Mouse (Mus musculus) CH12.LX (cell line): ENCODE measurements around the gene Ptges3. TPM values are rescaled to one million over a fixed set of nuclear protein-coding genes. Genes with fewer than 3 reads are reported as not detected.

Experiments used
- DNase-seq: peaks from one replicate; pipeline ENCODE4 v3.0.0-alpha.2; 2013; ENCODE audit errors: extremely low read depth
- H3K27ac ChIP-seq: 2 replicates; pipeline ENCODE4 v1.5.1; 2012; ENCODE audit warnings: low read depth, mild to moderate bottlenecking, control low read depth, moderate library complexity; ENCODE audit not compliant: insufficient read depth
- H3K27me3 ChIP-seq: replicated peaks from 2 replicates; pipeline ENCODE3; 2012; ENCODE audit warnings: inconsistent platforms
- H3K36me3 ChIP-seq, 2 experiments: replicated peaks in 1 of 2; 2 replicates each; pipeline versions ENCODE3 to v1.6.1; 2012; ENCODE audit warnings: inconsistent platforms in 1 of 2, low read length in 1 of 2, mild to moderate bottlenecking in 1 of 2, mixed read lengths in 1 of 2, moderate library complexity in 1 of 2; ENCODE audit not compliant: control insufficient read depth in 1 of 2, insufficient read depth in 1 of 2
- H3K4me1 ChIP-seq, 2 experiments: 2 replicates each; pipeline ENCODE4 v1.6.1; 2012; ENCODE audit warnings: inconsistent platforms in 1 of 2, moderate library complexity in 1 of 2; ENCODE audit not compliant: insufficient read depth in 2 of 2, control insufficient read depth in 1 of 2
- H3K4me2 ChIP-seq: 2 replicates; pipeline ENCODE4 v1.6.1; 2012; ENCODE audit warnings: low read depth, mild to moderate bottlenecking, control low read depth; ENCODE audit not compliant: poor library complexity, insufficient read depth, severe bottlenecking
- H3K4me3 ChIP-seq, 3 experiments: fragments of 150-350 bp in 1 of 3; sonication (generic) in 1 of 3; replicated peaks in 1 of 3; 2 replicates each; pipeline versions ENCODE3 to v1.5.1; 2011 to 2012; ENCODE audit warnings: low read depth in 2 of 3, low read length in 2 of 3, mild to moderate bottlenecking in 2 of 3, moderate library complexity in 2 of 3, control low read depth in 1 of 3, improper control_type of control experiment in 1 of 3, inconsistent platforms in 1 of 3, mixed read lengths in 1 of 3; ENCODE audit not compliant: poor library complexity in 1 of 3
- H3K79me2 ChIP-seq: replicated peaks from 2 replicates; pipeline ENCODE4 v1.6.1; 2012; ENCODE audit warnings: mild to moderate bottlenecking, moderate library complexity; ENCODE audit not compliant: control insufficient read depth, poor library complexity, insufficient read depth, severe bottlenecking; ENCODE audit errors: extremely low read depth
- H3K9ac ChIP-seq: 2 replicates; pipeline ENCODE4 v1.6.1; 2012; ENCODE audit warnings: low read depth, mild to moderate bottlenecking, control low read depth, moderate library complexity; ENCODE audit not compliant: insufficient read depth
- H3K9me3 ChIP-seq: replicated peaks from 2 replicates; pipeline ENCODE3; 2012; ENCODE audit warnings: low read length, inconsistent platforms, mixed read lengths
- BHLHE40 ChIP-seq: IDR thresholded peaks from 2 replicates; pipeline ENCODE4 v1.6.1; 2011; ENCODE audit warnings: mild to moderate bottlenecking, low read depth, low read length, improper control_type of control experiment
- CHD1 ChIP-seq: IDR thresholded peaks from 2 replicates; pipeline ENCODE4 v1.6.1; 2012; ENCODE audit warnings: low read depth, low read length, improper control_type of control experiment, inconsistent platforms
- CHD2 ChIP-seq: IDR thresholded peaks from 2 replicates; pipeline ENCODE4 v1.6.1; 2011; ENCODE audit warnings: low read length, improper control_type of control experiment
- CTCF ChIP-seq, 2 experiments: IDR thresholded peaks in 1 of 2; conservative IDR thresholded peaks in 1 of 2; 2 replicates each; pipeline ENCODE4 v1.5.1; 2011 to 2012; ENCODE audit warnings: low read depth in 2 of 2, low read length in 2 of 2, improper control_type of control experiment in 1 of 2, inconsistent platforms in 1 of 2, mild to moderate bottlenecking in 1 of 2, moderate library complexity in 1 of 2
- E2F4 ChIP-seq: IDR thresholded peaks from 2 replicates; pipeline ENCODE4 v1.6.1; 2011; ENCODE audit warnings: low read depth, low read length, improper control_type of control experiment; ENCODE audit not compliant: insufficient replicate concordance
- ELF1 ChIP-seq: IDR thresholded peaks from 2 replicates; pipeline ENCODE4 v1.6.1; 2014; ENCODE audit warnings: low read depth, mild to moderate bottlenecking, inconsistent platforms, low read length, improper control_type of control experiment
- EP300 ChIP-seq: IDR thresholded peaks from 2 replicates; pipeline ENCODE4 v1.6.1; 2011; ENCODE audit warnings: low read length, improper control_type of control experiment
- ETS1 ChIP-seq: conservative IDR thresholded peaks from 2 replicates; pipeline ENCODE4 v1.6.1; 2012; ENCODE audit warnings: low read depth, mild to moderate bottlenecking, inconsistent platforms, low read length, improper control_type of control experiment, moderate library complexity
- GABPA ChIP-seq: IDR thresholded peaks from 2 replicates; pipeline ENCODE4 v1.6.1; 2012; ENCODE audit warnings: low read depth, low read length, improper control_type of control experiment, inconsistent platforms; ENCODE audit not compliant: insufficient replicate concordance
- HCFC1 ChIP-seq: IDR thresholded peaks from 2 replicates; pipeline ENCODE4 v1.6.1; 2012; ENCODE audit warnings: low read depth, mild to moderate bottlenecking, inconsistent platforms, low read length, improper control_type of control experiment
- IRF4 ChIP-seq: IDR thresholded peaks from 2 replicates; pipeline ENCODE4 v1.6.1; 2014; ENCODE audit warnings: low read depth, mild to moderate bottlenecking, inconsistent platforms, low read length, improper control_type of control experiment
- JUN ChIP-seq: IDR thresholded peaks from 2 replicates; pipeline ENCODE4 v1.6.1; 2011; ENCODE audit warnings: low read depth, mild to moderate bottlenecking, low read length, improper control_type of control experiment, moderate library complexity; ENCODE audit not compliant: insufficient read depth
- JUND ChIP-seq: conservative IDR thresholded peaks from 2 replicates; pipeline ENCODE4 v1.6.1; 2011; ENCODE audit warnings: low read depth, low read length, improper control_type of control experiment
- KAT2A ChIP-seq: IDR thresholded peaks from 2 replicates; pipeline ENCODE4 v1.6.1; 2012; ENCODE audit warnings: low read length, improper control_type of control experiment, inconsistent platforms; ENCODE audit not compliant: insufficient replicate concordance
- MAFK ChIP-seq: IDR thresholded peaks from 2 replicates; pipeline ENCODE4 v1.6.1; 2011; ENCODE audit warnings: low read length, improper control_type of control experiment; ENCODE audit not compliant: insufficient replicate concordance
- MAX ChIP-seq: IDR thresholded peaks from 2 replicates; pipeline ENCODE4 v1.6.1; 2011; ENCODE audit warnings: low read length, improper control_type of control experiment
- MAZ ChIP-seq: IDR thresholded peaks from 2 replicates; pipeline ENCODE4 v1.6.1; 2012; ENCODE audit warnings: low read depth, mild to moderate bottlenecking, inconsistent platforms, low read length, improper control_type of control experiment, moderate library complexity
- MEF2A ChIP-seq: IDR thresholded peaks from 2 replicates; pipeline ENCODE4 v1.6.1; 2014; ENCODE audit warnings: low read depth, mild to moderate bottlenecking, inconsistent platforms, low read length, improper control_type of control experiment, borderline replicate concordance
- MXI1 ChIP-seq: IDR thresholded peaks from 2 replicates; pipeline ENCODE4 v1.6.1; 2011; ENCODE audit warnings: mild to moderate bottlenecking, low read depth, low read length, improper control_type of control experiment
- MYC ChIP-seq: IDR thresholded peaks from 2 replicates; pipeline ENCODE4 v1.6.1; 2011; ENCODE audit warnings: low read depth, mild to moderate bottlenecking, improper control_type of control experiment, low read length
- NELFE ChIP-seq: IDR thresholded peaks from 2 replicates; pipeline ENCODE4 v1.6.1; 2011; ENCODE audit warnings: low read depth, low read length, improper control_type of control experiment
- NRF1 ChIP-seq: IDR thresholded peaks from 2 replicates; pipeline ENCODE4 v1.6.1; 2014; ENCODE audit warnings: low read depth, mild to moderate bottlenecking, inconsistent platforms, low read length, improper control_type of control experiment, moderate library complexity
- PAX5 ChIP-seq: IDR thresholded peaks from 2 replicates; pipeline ENCODE4 v1.6.1; 2012; ENCODE audit warnings: low read length, inconsistent platforms, mixed read lengths
- POLR2A ChIP-seq: IDR thresholded peaks from 2 replicates; pipeline ENCODE4 v1.6.1; 2011; ENCODE audit warnings: low read depth, mild to moderate bottlenecking, improper control_type of control experiment, low read length
- POLR2AphosphoS2 ChIP-seq: IDR thresholded peaks from 2 replicates; pipeline ENCODE4 v1.6.1; 2011; ENCODE audit warnings: low read depth, low read length, improper control_type of control experiment
- RAD21 ChIP-seq: IDR thresholded peaks from 2 replicates; pipeline ENCODE4 v1.6.1; 2011; ENCODE audit warnings: low read depth, mild to moderate bottlenecking, low read length, improper control_type of control experiment, moderate library complexity
- RCOR1 ChIP-seq: conservative IDR thresholded peaks from 2 replicates; pipeline ENCODE4 v1.6.1; 2012; ENCODE audit warnings: low read depth, mild to moderate bottlenecking, inconsistent platforms, low read length, improper control_type of control experiment
- SIN3A ChIP-seq: IDR thresholded peaks from 2 replicates; pipeline ENCODE4 v1.6.1; 2012; ENCODE audit warnings: low read length, improper control_type of control experiment, inconsistent platforms
- SMC3 ChIP-seq: IDR thresholded peaks from 2 replicates; pipeline ENCODE4 v1.6.1; 2011; ENCODE audit warnings: low read depth, low read length, improper control_type of control experiment
- TBP ChIP-seq: conservative IDR thresholded peaks from 2 replicates; pipeline ENCODE4 v1.6.1; 2011; ENCODE audit warnings: low read depth, low read length, improper control_type of control experiment
- TCF12 ChIP-seq: IDR thresholded peaks from 2 replicates; pipeline ENCODE4 v1.6.1; 2014; ENCODE audit warnings: low read depth, mild to moderate bottlenecking, inconsistent platforms, low read length, improper control_type of control experiment
- UBTF ChIP-seq: IDR thresholded peaks from 2 replicates; pipeline ENCODE4 v1.6.1; 2012; ENCODE audit warnings: low read depth, mild to moderate bottlenecking, inconsistent platforms, low read length, improper control_type of control experiment, moderate library complexity
- USF1 ChIP-seq: IDR thresholded peaks from 2 replicates; pipeline ENCODE4 v1.6.1; 2014; ENCODE audit warnings: low read depth, mild to moderate bottlenecking, inconsistent platforms, low read length, improper control_type of control experiment
- USF2 ChIP-seq: conservative IDR thresholded peaks from 2 replicates; pipeline ENCODE4 v1.6.1; 2011; ENCODE audit warnings: low read depth, low read length, improper control_type of control experiment
- ZC3H11A ChIP-seq: IDR thresholded peaks from 2 replicates; pipeline ENCODE4 v1.6.1; 2012; ENCODE audit warnings: low read depth, mild to moderate bottlenecking, inconsistent platforms, low read length, improper control_type of control experiment
- ZKSCAN1 ChIP-seq: IDR thresholded peaks from 2 replicates; pipeline ENCODE4 v1.6.1; 2012; ENCODE audit warnings: low read depth, inconsistent platforms, low read length, improper control_type of control experiment, borderline replicate concordance
- ZMIZ1 ChIP-seq: IDR thresholded peaks from 2 replicates; pipeline ENCODE4 v1.6.1; 2012; ENCODE audit warnings: low read depth, mild to moderate bottlenecking, inconsistent platforms, low read length, improper control_type of control experiment
- ZNF384 ChIP-seq: IDR thresholded peaks from 2 replicates; pipeline ENCODE4 v1.6.1; 2012; ENCODE audit warnings: low read depth, low read length, improper control_type of control experiment, inconsistent platforms
- dilution Hi-C: fragments of 300-500 bp; cut with MboI; formaldehyde crosslinking; loops from 2 replicates; pipeline ENCODE4 v1.14.3; 2020; ENCODE audit warnings: low sequenced_read_pairs; ENCODE audit not compliant: extremely low pct_unique_long_range_greater_than_20kb, extremely low pct_ligation_motif_present
- in situ Hi-C: fragments of 300-500 bp; cut with MboI; formaldehyde crosslinking; loops from 3 replicates; pipeline ENCODE4 v1.14.3; 2019; ENCODE audit warnings: low sequenced_read_pairs, low pct_ligation_motif_present, low pct_unique_long_range_greater_than_20kb, mixed read lengths
- polyA plus RNA-seq: library from polyadenylated mRNA; unstranded; fragments of >175 nt; gene quantifications from 2 replicates; pipeline ENCODE4 v1.2.1, GENCODE M21; 2012; ENCODE audit warnings: low read depth; ENCODE audit not compliant: insufficient read length
- total RNA-seq, 2 experiments: library from RNA; depleted of rRNA; stranded (reverse); fragments of 300-350 nt in 1 of 2; fragments of >200 nt in 1 of 2; gene quantifications; 2 replicates each; pipeline ENCODE4 v1.2.3; 2012 to 2014

The Ptges3 gene
- total and polyA plus RNA-seq, 3 experiments = 124 to 274 (median 196) TPM

DNA sequence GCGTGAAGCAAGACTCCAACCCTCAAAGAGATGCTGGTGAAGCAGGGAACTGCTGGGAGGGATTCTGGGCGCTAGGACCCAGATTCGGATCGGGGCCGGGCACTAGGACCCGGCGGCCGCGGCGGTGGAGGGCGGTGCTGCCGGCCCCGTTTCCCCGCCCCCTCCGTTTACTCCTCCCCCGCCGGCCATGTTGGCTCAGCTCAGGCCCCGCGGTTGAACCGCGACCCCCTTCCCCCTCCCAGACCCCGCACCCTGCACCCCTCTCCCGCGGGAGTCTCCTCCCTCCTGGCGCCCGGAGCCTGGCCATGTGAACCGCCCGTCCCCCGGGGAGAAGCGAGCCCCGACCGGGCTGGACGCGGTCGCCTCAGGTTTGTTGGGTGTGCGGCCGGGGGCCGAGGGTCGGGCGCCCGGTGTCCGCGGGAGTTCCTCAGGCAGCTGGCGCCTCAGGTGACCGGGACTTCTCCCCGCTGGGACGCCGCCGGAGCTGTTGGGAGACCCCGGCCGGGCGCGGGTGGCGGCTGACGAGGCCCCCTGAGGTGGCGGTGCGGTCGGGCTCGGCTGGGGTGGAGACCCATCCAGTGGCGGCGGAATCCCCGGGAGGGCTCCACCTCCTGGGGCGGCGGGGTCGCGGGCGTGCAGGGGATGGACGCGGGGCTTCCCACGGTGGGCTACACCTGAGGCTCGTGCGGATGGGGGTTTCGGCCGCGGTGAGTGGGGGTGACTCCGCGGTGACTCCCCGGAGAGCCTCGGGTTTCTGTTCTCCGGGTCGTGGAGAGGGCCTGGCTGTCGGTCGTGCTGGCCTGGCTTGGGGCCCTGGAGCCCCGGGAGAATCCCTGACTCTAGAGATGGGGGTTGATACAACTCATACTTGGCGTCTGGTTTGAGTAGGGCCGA lies 38.2 kb downstream of the Ptges3 start:
- DNase-seq = peak; percentile 75
- dilution Hi-C loops (no loop called here), in situ Hi-C loops (loop anchor here (10.0 kb wide), 1 partner anchor 48 kb away; no protein-coding TSS in a partner anchor)
- Histone ChIP-seq H3K79me2 (peaks cover 51% of the 10 kb centered on the region), H3K4me2 (peak overlapping the region; percentile 89), H3K4me1 (peaks cover 4 to 42% of the 10 kb centered on the region in 2 experiments; a peak in 3 of 4 replicates), H3K27ac (peak overlapping the region; percentile 65; the same call in 1 of the 2 replicates), H3K36me3 (peaks cover 0 to 15% of the 10 kb centered on the region in 2 experiments), H3K4me3 (peak overlapping the region; percentile 77 to 87 (median 84)), H3K9ac (peak overlapping the region; percentile 86), H3K9me3 (no peaks in the 10 kb centered on the region), H3K27me3 (no peaks in the 10 kb centered on the region)
- TF ChIP-seq NRF1 (no peak), MAZ (peak; percentile 85), ZMIZ1 (no peak), GABPA (no peak), ETS1 (no peak), MXI1 (no peak; the same call in 1 of the 2 replicates), TBP (no peak), CHD2 (no peak; the same call in 1 of the 2 replicates), IRF4 (peak; percentile 69; the same call in 1 of the 2 replicates), ZKSCAN1 (no peak), MAX (no peak), ELF1 (peak; percentile 54; the same call in 1 of the 2 replicates), SIN3A (peak; percentile 99), HCFC1 (peak; percentile 78), POLR2AphosphoS2 (no peak), MYC (no peak), JUN (no peak), E2F4 (no peak), JUND (no peak), USF1 (no peak), PAX5 (no peak), ZC3H11A (no peak), EP300 (no peak), RAD21 (no peak), RCOR1 (no peak), MEF2A (no peak), KAT2A (no peak), MAFK (no peak), POLR2A (peak; percentile 52; the same call in 1 of the 2 replicates), CTCF (conservative IDR thresholded peaks at IDR 0.05 in 1 of 2, IDR thresholded peaks at IDR 0.05 in 1 of 2; ENCODE audit: low read depth in 2 of 2, low read length in 2 of 2) (no peak), USF2 (no peak), NELFE (no peak), CHD1 (no peak), TCF12 (peak; percentile 19; the same call in 1 of the 2 replicates), UBTF (peak; percentile 77), SMC3 (no peak), BHLHE40 (peak; percentile 25; the same call in 1 of the 2 replicates), ZNF384 (no peak)
